Mouse (Mus musculus) lung, adult 2 months (tissue): ENCODE data around the gene Fam131a.

ENCODE experiments used
- CTCF ChIP-seq: fragments of 200-500 bp; IDR thresholded peaks from 2 replicates; pipeline ENCODE4 v1.5.1; 2011; ENCODE audit warnings: mild to moderate bottlenecking, low read length, control low read depth; ENCODE audit not compliant: insufficient read depth
- POLR2A ChIP-seq: fragments of 200-500 bp; IDR thresholded peaks from 2 replicates; pipeline ENCODE4 v1.6.1; 2011; ENCODE audit warnings: low read depth, mild to moderate bottlenecking, control low read depth, low read length, borderline replicate concordance; ENCODE audit errors: extremely low read depth

DNA sequence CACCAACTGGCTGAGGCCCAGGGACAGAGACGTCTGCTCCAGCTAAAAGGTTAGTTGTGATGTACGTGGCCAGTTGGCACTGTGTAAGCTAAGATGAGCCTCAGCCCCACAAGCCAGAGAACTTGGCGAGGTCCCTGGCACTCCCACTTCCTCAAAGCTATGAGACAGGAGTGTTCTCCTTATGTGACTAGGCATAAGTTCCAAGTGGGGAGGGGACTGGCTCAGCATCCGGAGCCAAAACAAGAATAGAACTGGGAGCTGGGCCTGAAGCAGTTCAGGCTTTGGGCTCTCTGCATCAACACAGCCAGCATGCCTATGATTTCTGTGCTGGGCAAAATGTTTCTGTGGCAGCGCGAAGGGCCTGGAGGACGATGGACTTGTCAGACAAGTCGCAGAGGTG is 1.7 kb downstream of the Fam131a start:
- no peak for TF ChIP-seq POLR2A
- TF ChIP-seq CTCF: no peak
